In the genomic region with DNA sequence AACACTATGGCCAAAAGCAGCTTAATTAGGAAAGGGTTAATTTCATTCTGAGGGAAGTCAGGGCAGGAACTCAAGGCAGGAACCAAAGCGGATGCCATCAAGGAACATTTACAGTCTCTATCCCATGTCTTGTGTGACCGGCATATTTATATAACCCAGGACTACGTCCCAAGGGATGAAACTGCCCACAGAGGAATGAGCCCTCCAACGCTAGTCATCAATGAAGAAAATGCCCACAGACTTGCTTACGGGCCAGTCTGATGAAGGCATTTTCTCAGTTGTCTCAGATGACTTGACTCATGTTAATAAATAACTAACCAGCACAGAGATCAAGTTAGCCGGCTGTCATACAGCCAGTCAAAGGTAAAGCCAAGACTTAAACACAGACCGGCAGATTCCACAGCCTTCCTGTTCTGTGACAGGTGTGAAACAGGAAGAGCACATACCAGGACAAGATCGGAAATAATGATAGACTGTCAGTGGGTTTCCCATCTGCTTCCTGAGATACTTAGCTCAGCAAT, we compare ENCODE assay signal across 19 mouse cellular contexts. TPM values are rescaled to one million over a fixed set of nuclear protein-coding genes. Genes with fewer than 3 reads are reported as not detected.
A peak's percentile ranks its signal among the peaks of the same experiment; 100 is the strongest.
DNase-seq lines count a peak whose midpoint lies in the region; ATAC-seq and TF ChIP-seq lines count a peak whose summit lies in the region.
"Had no signal": no experiment of that assay in that cellular context is flagged by ENCODE, and none has a peak within 500 bp of the region (broad histone marks: within the 10 kb centered on the region; RNA-seq: fewer than 3 reads in every experiment).

No protein-coding gene starts in this region.

- H3K9me3 ChIP-seq in kidney, postnatal 0 days (replicated peaks; ENCODE audit: low read length): no peaks in the 10 kb centered on the region
- H3K9me3 ChIP-seq: embryonic facial prominence, embryonic 10.5 days; forebrain, embryonic 13.5 days; hindbrain, embryonic 10.5 days had no signal

- no peaks in the 10 kb centered on the region for H3K27me3 ChIP-seq in kidney, adult 2 months (replicated peaks; ENCODE audit: control insufficient read depth, insufficient read depth, low read length)
- no peaks in the 10 kb centered on the region for H3K27me3 ChIP-seq in Patski
- no peaks in the 10 kb centered on the region for H3K27me3 ChIP-seq in kidney, postnatal 0 days (ENCODE audit: insufficient read depth, low read length)
- H3K27me3 ChIP-seq: CH12.LX; forebrain, embryonic 13.5 days had no signal

- peaks cover 8% of the 10 kb centered on the region; the same call in 1 of the 2 replicates for H3K4me1 ChIP-seq in kidney, adult 2 months (ENCODE audit: control insufficient read depth, insufficient read depth, low read length)
- H3K4me1 ChIP-seq in kidney, postnatal 0 days (replicated peaks; ENCODE audit: insufficient read depth, low read length): no peaks in the 10 kb centered on the region

- no peak overlapping the region for H3K4me3 ChIP-seq in kidney, adult 2 months (ENCODE audit: insufficient read depth, low read depth, low read length)
- H3K4me3 ChIP-seq in kidney, postnatal 0 days (replicated peaks; ENCODE audit: low read depth, low read length): no peak overlapping the region
- H3K4me3 ChIP-seq: embryonic facial prominence, embryonic 10.5 days; forebrain, embryonic 13.5 days; heart, adult 2 months; hindbrain, embryonic 10.5 days had no signal

- no peak for TF ChIP-seq CTCF in kidney, adult 2 months (conservative IDR thresholded peaks at IDR 0.05; ENCODE audit: insufficient read depth, insufficient read length, low read depth, low read length)
- TF ChIP-seq CTCF in Patski (IDR thresholded peaks at IDR 0.05): no peak
- no peak for TF ChIP-seq CTCF in kidney, postnatal 0 days (IDR thresholded peaks at IDR 0.05; ENCODE audit: low read depth)

- WGBS in kidney, adult 2 months: 39% methylated on average over 8 of the region's 8 CpGs
- WGBS in kidney, postnatal 0 days: 66% methylated on average over 8 of the region's 8 CpGs

- DNase-seq in kidney, adult 2 months: peak; percentile 54
- no peak for DNase-seq in kidney, postnatal 4 days
- DNase-seq in Patski (ENCODE audit: low read depth, low spot score) (peak; percentile 68), liver (no peak)
- DNase-seq in kidney, postnatal 0 days (ENCODE audit: low spot score): peak; percentile 31
- DNase-seq in yolk sac, embryonic 10.5 days (ENCODE audit: low spot score): peak; percentile 51
- DNase-seq: adrenal gland, adult 8-10 months; adrenal gland, postnatal 36 days; cerebellum, adult 2 months; cerebellum, postnatal 10 days; forebrain, postnatal 0 days; gastrocnemius, postnatal 14 days; heart, adult 2 months had no signal

- no peak for TF ChIP-seq POLR2A in kidney, adult 2 months (IDR thresholded peaks at IDR 0.05; ENCODE audit: low read depth, low read length)

- CTCF ChIA-PET in Patski (lab: Charles Lee): no interaction called here

- no peak overlapping the region for H3K27ac ChIP-seq in kidney, adult 2 months (ENCODE audit: insufficient read depth, low read depth, low read length)
- H3K27ac ChIP-seq in kidney, postnatal 0 days: no peak overlapping the region
- H3K27ac ChIP-seq: embryonic facial prominence, embryonic 10.5 days; forebrain, embryonic 13.5 days; heart, adult 2 months; hindbrain, embryonic 10.5 days had no signal

- in situ Hi-C loops in Patski (cut with MboI; ENCODE audit: low pct_unique_long_range_greater_than_20kb): no loop called here

- peak; percentile 75 for ATAC-seq in Patski
- ATAC-seq in kidney, postnatal 0 days (replicated peaks; ENCODE audit: low FRiP score, low read depth): peak; percentile 15; the same call in 1 of the 2 replicates
- ATAC-seq: forebrain, embryonic 13.5 days; forebrain, postnatal 0 days had no signal

- H3K4me2 ChIP-seq in kidney, postnatal 0 days (ENCODE audit: low read length): no peak overlapping the region
- H3K4me2 ChIP-seq: forebrain, embryonic 13.5 days; heart, embryonic 11.5 days had no signal

- POLR2A ChIA-PET in Patski (lab: Charles Lee): no interaction called here

- H3K9ac ChIP-seq in kidney, postnatal 0 days (ENCODE audit: low read depth, low read length): no peak overlapping the region
- H3K9ac ChIP-seq: forebrain, embryonic 13.5 days; forebrain, postnatal 0 days had no signal

- H3K36me3 ChIP-seq in kidney, adult 2 months (ENCODE audit: control insufficient read depth, insufficient read depth, low read length): no peaks in the 10 kb centered on the region
- H3K36me3 ChIP-seq in kidney, postnatal 0 days (ENCODE audit: insufficient read depth, low read length): no peaks in the 10 kb centered on the region
- H3K36me3 ChIP-seq: embryonic facial prominence, embryonic 10.5 days; hindbrain, embryonic 10.5 days had no signal

RNA-seq across cellular contexts. Expression of gene Rtp1, which starts 9.3 kb away (rescaled TPM):
- 0.06 and 0.07 TPM in 2 replicates for polyA plus RNA-seq in kidney, adult 2 months (2012; rRNA removed)
- polyA plus RNA-seq in Patski (2021): not detected
- polyA plus RNA-seq in kidney, postnatal 0 days (2015; fragmentation: Nextera tagmentation; extraction: Ambion mirVana): not detected in 2 replicates
- polyA plus RNA-seq: embryonic facial prominence, embryonic 10.5 days; forebrain, embryonic 13.5 days; heart, adult 2 months; heart, embryonic 11.5 days; heart, embryonic 16.5 days; hindbrain, embryonic 10.5 days had no signal

Comparison
In these comparisons a context has a peak if more than half of its experiments do, and no peak if none do; other contexts are left out.
1. DNase-seq: peak in kidney, adult 2 months (single experiment), Patski (single experiment), kidney, postnatal 0 days (single experiment) and yolk sac, embryonic 10.5 days (single experiment); none in kidney, postnatal 4 days (0 of 2) and liver (single experiment).